Mouse (Mus musculus): ENCODE measurements around the gene Ctf2. TPM values are rescaled to one million over a fixed set of nuclear protein-coding genes. Genes with fewer than 3 reads are reported as not detected.

The Ctf2 gene
- polyA plus RNA-seq, 2 experiments: 0.03 to 0.34 TPM

DNA sequence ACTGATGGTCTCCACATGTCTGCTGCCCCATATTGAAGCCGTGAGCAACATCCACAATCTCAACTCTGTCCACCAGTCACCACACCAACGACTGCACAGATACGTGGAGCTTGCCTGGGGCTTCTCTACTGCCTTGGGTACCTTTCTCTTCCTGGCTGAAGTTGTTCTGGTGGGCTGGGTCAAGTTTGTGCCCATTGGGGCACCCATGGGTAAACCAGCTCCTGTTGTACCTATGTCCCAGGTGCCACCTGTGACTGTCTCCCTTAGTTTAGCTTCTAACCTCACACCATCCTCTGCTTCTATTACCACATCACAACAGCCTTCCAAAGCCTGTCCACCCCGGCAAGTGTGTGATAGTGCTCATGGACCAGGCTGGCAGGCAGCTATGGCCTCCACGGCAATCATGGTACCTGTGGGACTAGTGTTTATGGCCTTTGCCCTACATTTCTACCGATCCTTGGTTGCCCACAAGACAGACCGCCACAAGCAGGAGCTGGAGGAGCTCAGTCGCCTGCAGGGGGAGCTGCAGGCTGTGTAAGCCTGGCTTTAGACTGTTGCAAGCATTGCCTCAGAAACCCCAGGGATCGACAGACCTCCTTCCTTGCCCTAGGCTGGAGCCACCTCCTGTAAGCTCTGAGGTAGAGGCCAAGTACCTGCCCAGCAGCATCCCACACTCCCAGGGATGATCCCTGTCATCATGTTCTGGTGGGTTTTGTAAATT is 41.9 kb upstream of the Ctf2 start:
- peaks cover 2% of the 10 kb centered on the region for H3K36me3 ChIP-seq (ENCODE audit: control insufficient read depth, insufficient read depth, low read length)
- no peak overlapping the region for H3K4me3 ChIP-seq (replicated peaks; ENCODE audit: low read length)
- no peak for ATAC-seq (ENCODE audit: low FRiP score, low read depth)
- TF ChIP-seq POLR2A (IDR thresholded peaks at IDR 0.05; ENCODE audit: borderline replicate concordance, extremely low read depth, insufficient read depth, insufficient read length): no peak
- H3K4me1 ChIP-seq (ENCODE audit: control insufficient read depth, insufficient read depth, low read length): peaks cover 16% of the 10 kb centered on the region
- no peak overlapping the region for H3K27ac ChIP-seq (replicated peaks; ENCODE audit: low read depth, low read length)
- no peaks in the 10 kb centered on the region for H3K27me3 ChIP-seq (ENCODE audit: control insufficient read depth, insufficient read depth, low read length)
- H3K4me2 ChIP-seq (replicated peaks; ENCODE audit: low read depth, low read length, severe bottlenecking): no peak overlapping the region
- H3K9ac ChIP-seq (ENCODE audit: low read depth, low read length, severe bottlenecking): no peak overlapping the region
- 37% methylated on average over 9 of the region's 9 CpGs for WGBS
- H3K9me3 ChIP-seq (ENCODE audit: control insufficient read depth, low read length): no peaks in the 10 kb centered on the region
- peak; percentile 51 for DNase-seq (ENCODE audit: low spot score)

DNA sequence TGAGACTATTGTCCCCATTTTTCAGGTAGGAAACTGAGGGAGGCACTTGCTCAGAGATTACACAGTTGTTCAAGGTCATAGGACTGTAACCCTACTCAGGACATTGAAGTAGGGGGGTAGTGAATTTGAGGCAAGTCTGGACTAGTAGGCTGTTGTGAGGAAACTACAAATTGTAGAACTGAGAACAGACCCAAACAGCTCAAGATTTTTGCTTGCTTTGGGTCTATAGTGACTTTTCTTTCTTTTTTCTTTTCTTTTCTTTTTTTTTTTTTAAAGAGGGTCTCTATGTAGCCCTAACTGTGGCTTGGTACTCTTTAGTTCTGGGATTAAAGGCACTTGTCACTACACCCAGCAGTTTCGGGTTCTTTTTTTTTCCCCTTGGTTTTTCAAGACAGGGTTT is 40.6 kb upstream of the Ctf2 start:
- Histone ChIP-seq H3K9me3 (ENCODE audit: control insufficient read depth, low read length) (no peaks in the 10 kb centered on the region), H3K9ac (ENCODE audit: low read depth, low read length, severe bottlenecking) (no peak overlapping the region), H3K27me3 (ENCODE audit: control insufficient read depth, insufficient read depth, low read length) (no peaks in the 10 kb centered on the region), H3K4me2 (replicated peaks; ENCODE audit: low read depth, low read length, severe bottlenecking) (no peak overlapping the region), H3K4me3 (replicated peaks; ENCODE audit: low read length) (no peak overlapping the region), H3K36me3 (ENCODE audit: control insufficient read depth, insufficient read depth, low read length) (peaks cover 11% of the 10 kb centered on the region), H3K4me1 (ENCODE audit: control insufficient read depth, insufficient read depth, low read length) (peaks cover 12% of the 10 kb centered on the region), H3K27ac (replicated peaks; ENCODE audit: low read depth, low read length) (no peak overlapping the region)
- WGBS: 95% methylated on average over 1 of the region's 1 CpGs
- ATAC-seq (ENCODE audit: low FRiP score, low read depth) (no peak), DNase-seq (ENCODE audit: low spot score) (no peak)
- TF ChIP-seq POLR2A (IDR thresholded peaks at IDR 0.05; ENCODE audit: borderline replicate concordance, extremely low read depth, insufficient read depth, insufficient read length): no peak

DNA sequence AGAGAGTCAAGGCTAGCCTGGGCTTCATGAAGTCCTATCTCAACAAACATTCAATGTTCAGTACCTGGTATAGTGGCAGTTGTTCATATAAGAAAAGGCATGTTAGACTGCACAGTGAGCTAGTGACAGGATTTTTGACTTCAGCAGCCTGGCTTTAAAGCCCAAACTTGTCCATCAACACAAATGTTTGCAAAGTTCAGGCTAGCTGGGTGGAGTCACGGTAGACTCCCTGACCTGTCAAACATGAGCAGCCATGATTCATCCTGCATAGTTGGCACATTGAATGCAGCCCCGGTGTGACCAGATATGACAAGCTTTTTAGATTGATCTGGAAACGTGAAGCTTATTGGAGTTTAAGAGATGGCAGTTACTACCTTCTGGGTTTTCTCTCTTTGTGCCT is 40.1 kb upstream of the Ctf2 start:
- H3K4me1 ChIP-seq (ENCODE audit: control insufficient read depth, insufficient read depth, low read length): peaks cover 12% of the 10 kb centered on the region
- no peak overlapping the region for H3K9ac ChIP-seq (ENCODE audit: low read depth, low read length, severe bottlenecking)
- H3K27me3 ChIP-seq (ENCODE audit: control insufficient read depth, insufficient read depth, low read length): no peaks in the 10 kb centered on the region
- H3K4me3 ChIP-seq (replicated peaks; ENCODE audit: low read length): no peak overlapping the region
- H3K36me3 ChIP-seq (ENCODE audit: control insufficient read depth, insufficient read depth, low read length): peaks cover 16% of the 10 kb centered on the region
- DNase-seq (ENCODE audit: low spot score): no peak
- no peak overlapping the region for H3K4me2 ChIP-seq (replicated peaks; ENCODE audit: low read depth, low read length, severe bottlenecking)
- ATAC-seq (ENCODE audit: low FRiP score, low read depth): no peak
- TF ChIP-seq POLR2A (IDR thresholded peaks at IDR 0.05; ENCODE audit: borderline replicate concordance, extremely low read depth, insufficient read depth, insufficient read length): no peak
- H3K27ac ChIP-seq (replicated peaks; ENCODE audit: low read depth, low read length): no peak overlapping the region
- 74% methylated on average over 3 of the region's 3 CpGs for whole genome bisulfite sequencing
- H3K9me3 ChIP-seq (ENCODE audit: control insufficient read depth, low read length): no peaks in the 10 kb centered on the region

DNA sequence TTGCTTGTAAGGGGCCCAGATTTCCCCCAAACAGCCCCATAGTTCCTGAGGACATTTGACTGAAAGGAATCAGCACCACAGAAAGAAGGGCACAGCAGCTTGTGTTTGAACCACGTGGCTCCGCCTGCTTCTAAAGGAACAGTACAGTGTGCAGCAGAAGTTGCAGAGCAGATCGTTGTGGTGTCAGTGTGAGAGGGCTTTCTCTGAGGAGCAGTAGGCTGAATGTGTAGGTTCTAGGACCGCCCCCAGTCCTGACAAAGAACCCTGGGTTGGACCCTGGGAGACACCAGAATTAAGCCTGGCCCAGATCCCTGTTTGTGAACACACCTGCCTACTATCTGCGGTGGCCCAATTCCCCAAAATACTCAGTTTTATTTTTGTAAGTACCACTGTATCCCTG is 39.3 kb upstream of the Ctf2 start:
- ATAC-seq (ENCODE audit: low FRiP score, low read depth) (no peak), DNase-seq (ENCODE audit: low spot score) (no peak)
- no peak for TF ChIP-seq POLR2A (IDR thresholded peaks at IDR 0.05; ENCODE audit: borderline replicate concordance, extremely low read depth, insufficient read depth, insufficient read length)
- H3K36me3 ChIP-seq (ENCODE audit: control insufficient read depth, insufficient read depth, low read length): peaks cover 23% of the 10 kb centered on the region
- H3K4me2 ChIP-seq (replicated peaks; ENCODE audit: low read depth, low read length, severe bottlenecking): peak overlapping the region; percentile 92
- H3K9me3 ChIP-seq (ENCODE audit: control insufficient read depth, low read length): no peaks in the 10 kb centered on the region
- 0 out of 2 replicates have a peak overlapping the region, but pooled peaks have one; percentile 1 for H3K27ac ChIP-seq (replicated peaks; ENCODE audit: low read depth, low read length)
- H3K27me3 ChIP-seq (ENCODE audit: control insufficient read depth, insufficient read depth, low read length): no peaks in the 10 kb centered on the region
- H3K4me3 ChIP-seq (replicated peaks; ENCODE audit: low read length): peak overlapping the region; percentile 70; the same call in 1 of the 2 replicates
- no peak overlapping the region for H3K9ac ChIP-seq (ENCODE audit: low read depth, low read length, severe bottlenecking)
- peaks cover 12% of the 10 kb centered on the region for H3K4me1 ChIP-seq (ENCODE audit: control insufficient read depth, insufficient read depth, low read length)
- WGBS: 68% methylated on average over 5 of the region's 5 CpGs

DNA sequence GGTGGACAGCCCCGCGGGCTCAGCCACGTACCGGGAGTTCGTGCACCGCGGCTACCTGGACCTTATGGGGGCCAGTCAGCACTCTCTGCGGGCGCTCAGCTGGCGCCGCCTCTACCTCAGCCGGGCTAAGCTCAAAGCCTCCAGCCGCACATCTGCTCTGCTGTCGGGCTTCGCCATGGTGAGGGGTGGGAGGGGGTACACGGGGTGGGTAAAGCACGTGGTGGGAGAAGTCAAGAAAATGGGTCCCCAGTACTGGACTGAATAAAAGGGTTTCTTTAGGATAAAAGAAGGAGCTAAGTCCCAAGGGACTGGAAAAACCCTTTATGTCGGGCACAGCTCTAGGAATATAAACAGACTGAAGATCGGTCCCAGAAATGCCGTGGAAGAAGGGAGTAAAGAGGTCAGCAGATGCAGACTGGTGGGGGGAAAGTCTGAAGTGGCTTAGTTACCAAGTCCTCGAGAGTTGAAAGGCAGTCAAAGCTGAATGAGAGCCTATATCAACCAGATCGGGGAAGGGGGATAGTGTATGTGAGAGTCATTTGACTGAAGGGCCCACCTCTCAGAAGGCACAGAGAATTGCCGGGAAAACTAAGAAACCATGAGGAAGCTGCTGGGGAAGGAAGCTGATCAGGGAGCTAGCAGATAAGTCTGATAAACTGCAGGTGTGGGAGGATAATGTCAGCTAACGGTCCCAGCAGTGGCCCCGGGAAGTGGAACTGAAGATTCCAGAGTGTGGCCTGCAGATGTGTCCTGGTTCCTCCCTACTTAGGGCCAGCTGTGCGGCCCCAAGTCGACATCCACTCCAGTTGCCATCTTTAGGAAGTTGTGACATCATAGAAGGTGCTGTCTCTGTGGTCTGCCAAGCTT is 38.3 kb upstream of the Ctf2 start:
- peak overlapping the region; percentile 92 for H3K4me2 ChIP-seq (replicated peaks; ENCODE audit: low read depth, low read length, severe bottlenecking)
- peak overlapping the region; percentile 70 for H3K4me3 ChIP-seq (replicated peaks; ENCODE audit: low read length)
- 2% methylated on average over 27 of the region's 27 CpGs for WGBS
- H3K36me3 ChIP-seq (ENCODE audit: control insufficient read depth, insufficient read depth, low read length): peaks cover 33% of the 10 kb centered on the region
- H3K9ac ChIP-seq (ENCODE audit: low read depth, low read length, severe bottlenecking): peak overlapping the region; percentile 81
- no peaks in the 10 kb centered on the region for H3K27me3 ChIP-seq (ENCODE audit: control insufficient read depth, insufficient read depth, low read length)
- peaks cover 10% of the 10 kb centered on the region for H3K4me1 ChIP-seq (ENCODE audit: control insufficient read depth, insufficient read depth, low read length)
- TF ChIP-seq POLR2A (IDR thresholded peaks at IDR 0.05; ENCODE audit: borderline replicate concordance, extremely low read depth, insufficient read depth, insufficient read length): no peak
- H3K9me3 ChIP-seq (ENCODE audit: control insufficient read depth, low read length): no peaks in the 10 kb centered on the region
- H3K27ac ChIP-seq (replicated peaks; ENCODE audit: low read depth, low read length): peak overlapping the region; percentile 94
- ATAC-seq (ENCODE audit: low FRiP score, low read depth) (peak; percentile 5), DNase-seq (ENCODE audit: low spot score) (peak; percentile 47)
